Mouse (Mus musculus) brain, embryonic 14.5 days (tissue): ENCODE measurements around the gene Klf4. TPM values are rescaled to one million over a fixed set of nuclear protein-coding genes. Genes with fewer than 3 reads are reported as not detected.

Experiments
- DNase-seq: peaks from one replicate; pipeline ENCODE4 v3.0.0-alpha.2; 2011; ENCODE audit warnings: low read depth
- CTCF ChIP-seq: fragments of 200-500 bp; IDR thresholded peaks from 2 replicates; pipeline ENCODE4 v1.5.1; 2012; ENCODE audit warnings: inconsistent platforms, mild to moderate bottlenecking, moderate library complexity, borderline replicate concordance; ENCODE audit not compliant: insufficient read depth, insufficient read length; ENCODE audit errors: extremely low read depth
- POLR2A ChIP-seq: fragments of 200-500 bp; IDR thresholded peaks from 2 replicates; pipeline ENCODE4 v1.6.1; 2012; ENCODE audit warnings: mild to moderate bottlenecking, inconsistent platforms, borderline replicate concordance; ENCODE audit not compliant: poor library complexity, insufficient read depth, insufficient read length, severe bottlenecking; ENCODE audit errors: extremely low read depth
- polyA plus RNA-seq: library from polyadenylated mRNA; depleted of rRNA; stranded (reverse); fragments of >200 nt; gene quantifications from 2 replicates; pipeline ENCODE4 v1.2.3, GENCODE M21; 2012

The Klf4 gene
- polyA plus RNA-seq, 1 experiment, result 7.5 TPM

DNA sequence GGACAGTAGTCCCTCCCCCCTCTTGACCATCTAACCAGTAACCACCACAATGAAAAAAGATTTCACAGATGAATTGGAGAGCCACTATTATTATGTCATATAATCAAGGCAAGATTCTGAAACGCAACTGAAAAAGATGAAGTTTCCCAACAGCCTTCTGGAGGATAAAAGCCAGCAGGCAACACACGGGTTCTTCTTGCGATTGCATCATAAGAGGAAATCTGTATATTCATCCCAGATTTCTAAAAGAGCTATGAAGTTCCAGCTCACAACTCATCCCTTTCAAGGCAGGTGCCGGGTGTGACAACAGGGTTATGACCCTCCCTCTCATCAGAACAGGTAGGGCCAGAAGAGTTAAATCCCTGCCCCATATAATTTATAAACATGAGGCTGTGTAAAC lies 2.2 kb upstream of the Klf4 start:
- no peak for DNase-seq
- TF ChIP-seq POLR2A (no peak), CTCF (no peak)

DNA sequence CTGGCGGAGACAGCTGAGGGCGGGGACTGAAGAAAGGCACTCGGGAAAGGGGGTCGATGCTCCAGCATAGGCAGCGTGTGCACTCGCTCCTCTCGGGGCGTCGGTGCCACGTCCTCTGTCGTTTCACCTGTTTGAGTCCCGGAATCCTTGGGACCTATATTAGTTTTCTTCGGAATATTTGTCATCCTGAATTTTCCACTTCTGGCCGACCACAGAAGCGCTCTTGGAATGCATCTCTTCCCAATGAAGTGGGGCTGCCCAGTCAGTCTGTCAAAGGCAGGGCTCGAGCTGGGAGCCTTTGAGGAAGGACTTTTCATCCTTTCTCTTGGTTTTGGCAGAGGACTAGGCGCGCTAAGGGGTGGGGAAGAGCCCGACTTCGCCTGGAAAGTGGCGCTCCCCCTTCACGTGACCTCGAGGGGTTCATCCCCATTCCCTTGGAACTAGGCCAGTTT lies 1.6 kb upstream of the Klf4 start:
- TF ChIP-seq POLR2A (no peak), CTCF (no peak)
- no peak for DNase-seq

DNA sequence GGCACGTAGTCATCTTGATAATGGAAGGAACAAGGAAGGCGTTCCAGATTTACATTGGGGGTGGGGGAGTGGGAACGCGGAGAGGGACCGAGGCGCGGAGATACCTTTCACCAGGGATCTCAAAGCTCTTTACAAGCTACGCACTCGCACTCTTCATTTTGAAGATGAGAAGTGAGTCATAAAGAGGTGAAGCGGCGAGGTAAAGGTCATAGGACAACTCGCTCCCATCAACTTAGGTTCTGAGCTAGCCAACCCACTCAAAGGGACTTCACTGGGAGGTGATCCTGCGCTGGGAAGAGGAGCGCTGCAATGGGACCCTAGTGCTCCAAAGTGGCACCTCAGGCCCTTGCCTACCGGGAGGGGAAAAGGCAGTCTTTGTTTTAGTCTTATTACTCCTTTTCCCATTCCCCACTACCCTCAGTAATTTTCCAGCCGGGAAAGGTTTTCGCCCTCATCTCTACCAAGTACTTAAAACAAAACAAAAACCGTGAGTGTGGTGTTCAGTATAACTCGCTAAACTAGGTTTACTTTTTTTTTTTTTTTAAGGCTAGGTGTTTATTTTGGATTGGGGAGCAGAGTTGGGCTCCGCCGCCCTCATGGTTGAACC lies 1.0 kb upstream of the Klf4 start:
- TF ChIP-seq CTCF (no peak), POLR2A (no peak)

GRCm38 (mm10) chr4:55531856-55532406 lies 335 bp downstream of the Klf4 start:
- TF ChIP-seq CTCF, result no peak
- 0 out of 2 replicates have a peak, but pooled peaks have one; percentile 15 for TF ChIP-seq POLR2A
- peak; percentile 17 for DNase-seq

More for the DNA sequence above, 1.0 kb upstream of the Klf4 start:
- no peak for DNase-seq

GRCm38 (mm10) chr4:55531096-55531855 lies 990 bp downstream of the Klf4 start:
- DNase-seq, result peak; percentile 41

DNA sequence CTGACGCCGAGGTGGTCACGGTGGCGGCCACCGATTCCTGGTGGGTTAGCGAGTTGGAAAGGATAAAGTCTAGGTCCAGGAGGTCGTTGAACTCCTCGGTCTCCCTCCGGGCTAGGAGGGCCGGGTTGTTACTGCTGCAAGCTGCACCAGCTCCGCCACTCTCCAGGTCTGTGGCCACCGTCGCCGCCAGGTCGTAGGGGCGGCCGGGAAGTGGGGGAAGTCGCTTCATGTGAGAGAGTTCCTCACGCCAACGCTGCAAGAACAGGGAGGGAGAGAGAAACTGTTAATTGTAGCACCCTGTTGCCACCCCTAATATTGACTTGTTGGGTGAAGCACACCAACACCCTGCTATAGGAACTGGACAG lies 1.6 kb downstream of the Klf4 start:
- peak; percentile 38 for DNase-seq
- TF ChIP-seq CTCF (no peak), POLR2A (no peak)

More at GRCm38 (mm10) chr4:55531096-55531855, 990 bp downstream of the Klf4 start:
- TF ChIP-seq CTCF (peak; percentile 46; the same call in 1 of the 2 replicates), POLR2A (no peak)

GRCm38 (mm10) chr4:55530236-55530635 lies 2.0 kb downstream of the Klf4 start:
- DNase-seq, result peak; percentile 82
- TF ChIP-seq CTCF, result peak; percentile 80
- no peak for TF ChIP-seq POLR2A

GRCm38 (mm10) chr4:55528404-55528803 lies 3.9 kb downstream of the Klf4 start:
- no peak for DNase-seq
- TF ChIP-seq POLR2A (no peak), CTCF (no peak)

GRCm38 (mm10) chr4:55527931-55528330 lies 4.3 kb downstream of the Klf4 start:
- DNase-seq, result no peak
- TF ChIP-seq POLR2A (no peak), CTCF (no peak)

- DNase-seq, result peak; percentile 79
- peak; percentile 21; the same call in 1 of the 2 replicates for TF ChIP-seq CTCF
- no peak for TF ChIP-seq POLR2A
These were observed 5.8 kb downstream of the Klf4 start for GRCm38 (mm10) chr4:55526247-55527115.
